Mouse (Mus musculus) right cerebral cortex, postnatal 25 days (tissue): ENCODE results near the gene Gm5286.
"Not testable (repeated sequence)": the region's sequence is repeated elsewhere in the genome, so short reads cannot be mapped to it uniquely, and the experiment has no call there.

Source experiments
- DNase-seq: peaks from one replicate; pipeline ENCODE4 v3.0.0; 2022

Gene Gm5286

DNA sequence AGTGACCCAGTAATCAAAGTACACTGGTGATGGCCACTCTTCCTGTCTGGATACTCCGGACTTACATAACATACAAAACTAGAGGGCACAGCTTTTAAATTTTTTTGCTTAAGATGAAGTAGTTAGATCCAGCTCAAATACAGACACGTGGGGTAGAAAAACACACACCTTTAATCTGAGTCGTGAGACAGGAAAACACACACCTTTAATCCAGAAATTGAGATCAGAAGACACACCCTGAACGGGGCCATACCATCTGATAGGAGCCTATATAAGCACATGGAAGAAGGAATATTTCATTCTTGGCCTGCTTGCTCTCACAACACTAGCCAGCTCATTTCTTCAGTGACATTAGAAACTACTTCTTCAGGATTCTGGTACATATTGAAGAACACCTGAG is at the start of gene Gm5286:
Gene Gm5286 (plus strand): TSS at position 301 of the 400 bp plus-strand sequence.
- DNase-seq, result not testable (repeated sequence)

DNA sequence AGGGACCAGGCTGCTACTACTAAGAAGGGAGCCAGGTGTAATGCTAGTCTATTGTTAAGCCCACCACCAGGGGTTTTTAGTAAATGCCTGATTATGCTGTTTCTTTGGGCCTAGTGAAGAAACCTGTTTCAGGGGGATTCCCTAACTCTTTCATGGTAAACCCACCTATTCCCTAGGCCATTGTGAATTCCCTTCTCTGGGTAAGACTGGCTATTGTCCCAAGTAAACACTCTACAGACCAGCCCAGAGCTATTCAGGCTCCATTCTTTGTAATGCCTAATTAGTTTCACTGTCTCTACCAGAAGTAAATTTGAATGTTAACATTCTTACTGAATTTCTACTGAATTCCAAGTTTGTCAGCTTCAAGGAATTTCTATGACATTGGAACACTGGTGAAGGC is 29.2 kb upstream of the Gm5286 start:
- not testable (repeated sequence) for DNase-seq

- DNase-seq, result not testable (repeated sequence)
Observed at GRCm38 (mm10) chr3:94178093-94178492, 18.4 kb upstream of the Gm5286 start, which contains the start of gene Gm10696. Gene Gm10696, minus strand, starts transcription at chr3:94178193.
